Mouse (Mus musculus) kidney, embryonic 15.5 days (tissue): Measurements from ENCODE around the gene Gm7971. TPM values are rescaled to one million over a fixed set of nuclear protein-coding genes. Genes with fewer than 3 reads are reported as not detected.
"Not testable (repeated sequence)": the region's sequence is repeated elsewhere in the genome, so short reads cannot be mapped to it uniquely, and the experiment has no call there.

Experiments used
- ATAC-seq: fragments of 200-750 bp; cut with Nextera tagmentation; replicated peaks from 2 replicates; pipeline ENCODE4 v1.8.0; 2017; ENCODE audit warnings: moderate TSS enrichment; ENCODE audit not compliant: low FRiP score
- H3K27ac ChIP-seq: fragments of 300-500 bp; sonication (generic); 2 replicates; pipeline ENCODE4 v1.5.1; 2015; ENCODE audit warnings: mild to moderate bottlenecking, inconsistent platforms
- H3K27me3 ChIP-seq: fragments of 300-500 bp; sonication (generic); 2 replicates; pipeline ENCODE4 v1.6.1; 2015; ENCODE audit warnings: inconsistent platforms
- H3K36me3 ChIP-seq: fragments of 300-500 bp; sonication (generic); 2 replicates; pipeline ENCODE4 v1.6.1; 2015; ENCODE audit warnings: inconsistent platforms
- H3K4me1 ChIP-seq: fragments of 300-500 bp; sonication (generic); 2 replicates; pipeline ENCODE4 v1.6.1; 2015; ENCODE audit warnings: inconsistent platforms
- H3K4me2 ChIP-seq: fragments of 300-500 bp; sonication (generic); 2 replicates; pipeline ENCODE4 v1.6.1; 2015; ENCODE audit warnings: moderate library complexity, mild to moderate bottlenecking, inconsistent platforms
- H3K4me3 ChIP-seq: fragments of 300-500 bp; sonication (generic); replicated peaks from 2 replicates; pipeline ENCODE4 v1.5.1; 2015; ENCODE audit warnings: mild to moderate bottlenecking, inconsistent platforms
- H3K9ac ChIP-seq: fragments of 300-500 bp; sonication (generic); 2 replicates; pipeline ENCODE4 v1.6.1; 2015; ENCODE audit warnings: mild to moderate bottlenecking, inconsistent platforms
- H3K9me3 ChIP-seq: fragments of 300-500 bp; sonication (generic); replicated peaks from 2 replicates; pipeline ENCODE4 v1.6.1; 2016; ENCODE audit warnings: inconsistent platforms
- WGBS: fragments of 180-500 bp; shearing (Covaris S2); methylation state at CpG from one replicate; pipeline ENCODE4 v1.1.7; 2015; ENCODE audit warnings: mixed read lengths; 5-methylcytosine and 5-hydroxymethylcytosine counted together
- polyA plus RNA-seq: library from polyadenylated mRNA; unstranded; fragments of >200 nt; fragmentation: Nextera tagmentation; extraction: Ambion mirVana; gene quantifications from 2 replicates; pipeline ENCODE4 v1.2.1, GENCODE M21; 2015

The Gm7971 gene
- not detected in 2 replicates for polyA plus RNA-seq

DNA sequence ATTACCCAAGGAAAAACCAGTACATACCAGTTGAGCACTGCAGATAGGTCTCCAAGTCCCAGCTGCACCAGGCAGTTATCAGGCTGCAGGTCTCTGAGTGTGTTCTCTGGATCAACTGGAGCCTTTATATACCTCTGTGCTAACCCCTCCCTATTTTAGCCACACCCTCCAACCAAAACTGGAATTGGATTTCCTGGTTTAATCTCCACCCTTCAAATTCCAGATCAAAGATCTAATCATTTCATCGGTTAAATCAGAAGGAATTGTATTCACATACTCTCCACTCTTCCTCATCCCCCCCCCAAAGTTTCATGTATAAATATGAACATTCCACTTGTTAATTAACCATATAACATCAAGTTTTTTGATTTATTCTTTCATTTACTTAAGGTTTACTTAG is at the start of gene Gm7971:
Gm7971 (minus strand) TSS at position 101 of the 400 bp plus-strand sequence.
- not testable (repeated sequence) for H3K36me3 ChIP-seq
- no CpG with 5 or more reads among the region's 1 CpGs for WGBS

More for the DNA sequence above, at the start of gene Gm7971:
- ATAC-seq, H3K4me3 ChIP-seq, H3K4me1 ChIP-seq, H3K27ac ChIP-seq, H3K9ac ChIP-seq, H3K9me3 ChIP-seq, H3K4me2 ChIP-seq, H3K27me3 ChIP-seq: not testable (repeated sequence)

Other genes with a start within 250 kb of the Gm7971 start
- not detected in 2 replicates for gene D5Ertd577e, start 138.1 kb downstream of the Gm7971 start, polyA plus RNA-seq
- gene Gm3286, start 84.1 kb downstream of the Gm7971 start, polyA plus RNA-seq = not detected in 2 replicates
- not detected in 2 replicates for gene Gm7978, start 141.3 kb upstream of the Gm7971 start, polyA plus RNA-seq
- gene Gm7982, start 147.1 kb upstream of the Gm7971 start, polyA plus RNA-seq = not detected in 2 replicates
- not detected in 2 replicates for gene E330014E10Rik, start 181.1 kb upstream of the Gm7971 start, polyA plus RNA-seq